Mouse (Mus musculus) heart, embryonic 12.5 days (tissue): ENCODE data around the gene Pde4dip. TPM values are rescaled to one million over a fixed set of nuclear protein-coding genes. Genes with fewer than 3 reads are reported as not detected.

Experiments
- ATAC-seq: fragments of 200-750 bp; cut with Nextera tagmentation; 2 replicates; pipeline ENCODE4 v1.8.0; 2017; ENCODE audit warnings: moderate TSS enrichment, moderate library complexity; ENCODE audit not compliant: insufficient number of reproducible peaks, low FRiP score
- H3K27ac ChIP-seq: fragments of 300-500 bp; sonication (generic); 2 replicates; pipeline ENCODE4 v1.5.1; 2016; ENCODE audit warnings: mild to moderate bottlenecking, moderate library complexity; ENCODE audit not compliant: poor library complexity, severe bottlenecking
- H3K27me3 ChIP-seq: fragments of 300-500 bp; sonication (generic); replicated peaks from 2 replicates; pipeline ENCODE4 v1.6.1; 2016; ENCODE audit warnings: mild to moderate bottlenecking, moderate library complexity
- H3K36me3 ChIP-seq: fragments of 300-500 bp; sonication (generic); 2 replicates; pipeline ENCODE4 v1.6.1; 2016; ENCODE audit warnings: mild to moderate bottlenecking, moderate library complexity
- H3K4me1 ChIP-seq: fragments of 300-500 bp; sonication (generic); replicated peaks from 2 replicates; pipeline ENCODE4 v1.6.1; 2016; ENCODE audit warnings: mild to moderate bottlenecking
- H3K4me2 ChIP-seq: fragments of 300-500 bp; sonication (generic); 2 replicates; pipeline ENCODE4 v1.6.1; 2016; ENCODE audit warnings: mild to moderate bottlenecking, moderate library complexity
- H3K4me3 ChIP-seq: fragments of 300-500 bp; sonication (generic); 2 replicates; pipeline ENCODE4 v1.5.1; 2016; ENCODE audit warnings: mild to moderate bottlenecking
- H3K9ac ChIP-seq: fragments of 300-500 bp; sonication (generic); 2 replicates; pipeline ENCODE4 v1.6.1; 2016; ENCODE audit warnings: mild to moderate bottlenecking, moderate library complexity
- H3K9me3 ChIP-seq: fragments of 300-500 bp; sonication (generic); replicated peaks from 2 replicates; pipeline ENCODE4 v1.6.1; 2016; ENCODE audit warnings: mild to moderate bottlenecking, moderate library complexity
- WGBS: fragments of 180-500 bp; shearing (Covaris S2); methylation state at CpG from one replicate; pipeline ENCODE4 v1.1.7; 2016; 5-methylcytosine and 5-hydroxymethylcytosine counted together
- polyA plus RNA-seq: library from polyadenylated mRNA; unstranded; fragments of >200 nt; fragmentation: Nextera tagmentation; extraction: Ambion mirVana; gene quantifications from 2 replicates; pipeline ENCODE4 v1.2.1, GENCODE M21; 2016

Pde4dip gene
- polyA plus RNA-seq, 1 experiment from 2014 or later: 101 TPM

GRCm38 (mm10) chr3:97823438-97823837, 65.1 kb downstream of the Pde4dip start:
- H3K9ac ChIP-seq: peak overlapping the region; percentile 80
- peak overlapping the region; percentile 96 for H3K27ac ChIP-seq
- H3K4me3 ChIP-seq: peak overlapping the region; percentile 59
- WGBS: 24% methylated on average over 6 of the region's 6 CpGs
- peak overlapping the region; percentile 81 for H3K4me2 ChIP-seq
- peaks cover 41% of the 10 kb centered on the region for H3K4me1 ChIP-seq
- ATAC-seq: no peak
- H3K36me3 ChIP-seq: no peaks in the 10 kb centered on the region
- H3K9me3 ChIP-seq: no peaks in the 10 kb centered on the region
- 0 out of 2 replicates have a peak, but pooled peaks cover 3% of the 10 kb centered on the region for H3K27me3 ChIP-seq

GRCm38 (mm10) chr3:97819050-97819449, 69.5 kb downstream of the Pde4dip start:
- Histone ChIP-seq H3K9ac (no peak overlapping the region), H3K4me1 (peaks cover 32% of the 10 kb centered on the region), H3K9me3 (no peaks in the 10 kb centered on the region), H3K4me3 (no peak overlapping the region), H3K36me3 (no peaks in the 10 kb centered on the region), H3K4me2 (0 out of 2 replicates have a peak overlapping the region, but pooled peaks have one; percentile 27), H3K27ac (peak overlapping the region; percentile 60), H3K27me3 (no peaks in the 10 kb centered on the region)
- no peak for ATAC-seq
- 45% methylated on average over 3 of the region's 3 CpGs for WGBS

- ATAC-seq: no peak
- H3K4me1 ChIP-seq: peaks cover 32% of the 10 kb centered on the region
- H3K9me3 ChIP-seq: no peaks in the 10 kb centered on the region
- H3K27me3 ChIP-seq: no peaks in the 10 kb centered on the region
- no peak overlapping the region for H3K27ac ChIP-seq
- no peaks in the 10 kb centered on the region for H3K36me3 ChIP-seq
- H3K4me2 ChIP-seq: no peak overlapping the region
- 85% methylated on average over 1 of the region's 1 CpGs for WGBS
- H3K9ac ChIP-seq: no peak overlapping the region
- no peak overlapping the region for H3K4me3 ChIP-seq
These were observed 70.0 kb downstream of the Pde4dip start for GRCm38 (mm10) chr3:97818383-97818982.

GRCm38 (mm10) chr3:97811651-97812399, 76.7 kb downstream of the Pde4dip start:
- no peak overlapping the region for H3K4me3 ChIP-seq

GRCm38 (mm10) chr3:97811158-97811557, 77.3 kb downstream of the Pde4dip start:
- Histone ChIP-seq H3K27ac (peak overlapping the region; percentile 90), H3K4me3 (no peak overlapping the region), H3K4me1 (peaks cover 49% of the 10 kb centered on the region), H3K27me3 (no peaks in the 10 kb centered on the region), H3K9ac (0 out of 2 replicates have a peak overlapping the region, but pooled peaks have one; percentile 19), H3K9me3 (no peaks in the 10 kb centered on the region), H3K4me2 (peak overlapping the region; percentile 55), H3K36me3 (no peaks in the 10 kb centered on the region)
- WGBS: 14% methylated on average over 6 of the region's 6 CpGs
- no peak for ATAC-seq

More at GRCm38 (mm10) chr3:97811651-97812399, 76.7 kb downstream of the Pde4dip start:
- 18% methylated on average over 7 of the region's 7 CpGs for WGBS
- no peaks in the 10 kb centered on the region for H3K27me3 ChIP-seq
- H3K9me3 ChIP-seq: no peaks in the 10 kb centered on the region
- H3K36me3 ChIP-seq: no peaks in the 10 kb centered on the region
- H3K4me1 ChIP-seq: peaks cover 48% of the 10 kb centered on the region
- ATAC-seq: peak; percentile 71; the same call in 1 of the 2 replicates
- H3K27ac ChIP-seq: peak overlapping the region; percentile 90
- H3K9ac ChIP-seq: 0 out of 2 replicates have a peak overlapping the region, but pooled peaks have one; percentile 19
- peak overlapping the region; percentile 55 for H3K4me2 ChIP-seq

GRCm38 (mm10) chr3:97810334-97810733, 78.2 kb downstream of the Pde4dip start:
- H3K4me3 ChIP-seq: no peak overlapping the region
- peak overlapping the region; percentile 53 for H3K27ac ChIP-seq
- WGBS: 76% methylated on average over 2 of the region's 2 CpGs

GRCm38 (mm10) chr3:97805559-97805958, 82.9 kb downstream of the Pde4dip start:
- Histone ChIP-seq H3K4me2 (no peak overlapping the region), H3K9me3 (no peaks in the 10 kb centered on the region), H3K36me3 (no peaks in the 10 kb centered on the region), H3K27me3 (no peaks in the 10 kb centered on the region), H3K4me1 (peaks cover 57% of the 10 kb centered on the region), H3K27ac (peak overlapping the region; percentile 60), H3K9ac (no peak overlapping the region), H3K4me3 (no peak overlapping the region)
- WGBS: 51% methylated on average over 2 of the region's 2 CpGs
- no peak for ATAC-seq

More at GRCm38 (mm10) chr3:97810334-97810733, 78.2 kb downstream of the Pde4dip start:
- Histone ChIP-seq H3K27me3 (no peaks in the 10 kb centered on the region), H3K9ac (peak overlapping the region; percentile 43; the same call in 1 of the 2 replicates), H3K4me2 (no peak overlapping the region), H3K36me3 (no peaks in the 10 kb centered on the region), H3K4me1 (peaks cover 50% of the 10 kb centered on the region), H3K9me3 (no peaks in the 10 kb centered on the region)
- no peak for ATAC-seq

GRCm38 (mm10) chr3:97803675-97804074, 84.8 kb downstream of the Pde4dip start:
- no peaks in the 10 kb centered on the region for H3K27me3 ChIP-seq
- no peak for ATAC-seq
- no peak overlapping the region for H3K4me3 ChIP-seq
- peaks cover 57% of the 10 kb centered on the region for H3K4me1 ChIP-seq
- H3K36me3 ChIP-seq: no peaks in the 10 kb centered on the region
- no peaks in the 10 kb centered on the region for H3K9me3 ChIP-seq
- H3K9ac ChIP-seq: no peak overlapping the region
- WGBS: 50% methylated on average over 3 of the region's 3 CpGs
- peak overlapping the region; percentile 96 for H3K27ac ChIP-seq
- H3K4me2 ChIP-seq: no peak overlapping the region

GRCm38 (mm10) chr3:97802927-97803326, 85.6 kb downstream of the Pde4dip start:
- H3K9me3 ChIP-seq: no peaks in the 10 kb centered on the region
- ATAC-seq: no peak
- H3K36me3 ChIP-seq: no peaks in the 10 kb centered on the region
- peak overlapping the region; percentile 96 for H3K27ac ChIP-seq
- WGBS: 78% methylated on average over 2 of the region's 2 CpGs
- peaks cover 60% of the 10 kb centered on the region for H3K4me1 ChIP-seq
- H3K9ac ChIP-seq: peak overlapping the region; percentile 32; the same call in 1 of the 2 replicates
- no peaks in the 10 kb centered on the region for H3K27me3 ChIP-seq
- no peak overlapping the region for H3K4me2 ChIP-seq
- no peak overlapping the region for H3K4me3 ChIP-seq

- Histone ChIP-seq H3K4me3 (no peak overlapping the region), H3K36me3 (no peaks in the 10 kb centered on the region), H3K4me2 (peak overlapping the region; percentile 46), H3K9me3 (no peaks in the 10 kb centered on the region), H3K4me1 (peaks cover 65% of the 10 kb centered on the region), H3K27ac (peak overlapping the region; percentile 96), H3K9ac (peak overlapping the region; percentile 32; the same call in 1 of the 2 replicates), H3K27me3 (no peaks in the 10 kb centered on the region)
- 39% methylated on average over 5 of the region's 5 CpGs for WGBS
- ATAC-seq: peak; percentile 81
These were observed 86.2 kb downstream of the Pde4dip start for GRCm38 (mm10) chr3:97802297-97802696.

GRCm38 (mm10) chr3:97801178-97801699, 87.3 kb downstream of the Pde4dip start:
- WGBS: 52% methylated on average over 3 of the region's 3 CpGs
- no peak for ATAC-seq
- H3K4me3 ChIP-seq: no peak overlapping the region
- no peaks in the 10 kb centered on the region for H3K36me3 ChIP-seq
- H3K27ac ChIP-seq: peak overlapping the region; percentile 71
- H3K4me2 ChIP-seq: no peak overlapping the region
- H3K4me1 ChIP-seq: peaks cover 75% of the 10 kb centered on the region
- no peaks in the 10 kb centered on the region for H3K9me3 ChIP-seq
- peak overlapping the region; percentile 29; the same call in 1 of the 2 replicates for H3K9ac ChIP-seq
- H3K27me3 ChIP-seq: no peaks in the 10 kb centered on the region
